In genomic region chr10:117013689-117014390, GRCm38 (mm10) we compare ENCODE assay signal across 8 mouse cellular contexts. TPM values are rescaled to one million over a fixed set of nuclear protein-coding genes. Genes with fewer than 3 reads are reported as not detected.
DNase-seq lines count a peak whose midpoint lies in the region; ATAC-seq and TF ChIP-seq lines count a peak whose summit lies in the region.

No protein-coding gene starts in this region.

- H3K9me3 ChIP-seq in kidney, embryonic 14.5 days (ENCODE audit: control insufficient read depth, low read length) = no peaks in the 10 kb centered on the region
- H3K9me3 ChIP-seq in hindbrain, embryonic 10.5 days = no peaks in the 10 kb centered on the region
- H3K9me3 ChIP-seq in liver, postnatal 0 days (ENCODE audit: low read length) = no peaks in the 10 kb centered on the region

- peaks cover 15% of the 10 kb centered on the region; the same call in 1 of the 2 replicates for H3K4me1 ChIP-seq in kidney, embryonic 14.5 days (ENCODE audit: control insufficient read depth, insufficient read depth, low read length)
- peaks cover 7% of the 10 kb centered on the region; the same call in 1 of the 2 replicates for H3K4me1 ChIP-seq in cortical plate, adult 2 months (ENCODE audit: control insufficient read depth, insufficient read depth, low read length)
- H3K4me1 ChIP-seq in hindbrain, embryonic 10.5 days (replicated peaks) = peaks cover 27% of the 10 kb centered on the region
- no peaks in the 10 kb centered on the region for H3K4me1 ChIP-seq in liver, postnatal 0 days (ENCODE audit: insufficient read depth)

- H3K4me3 ChIP-seq in kidney, embryonic 14.5 days (ENCODE audit: low read length) = no peak overlapping the region
- no peak overlapping the region for H3K4me3 ChIP-seq in cortical plate, adult 2 months (ENCODE audit: insufficient read depth, low read length)
- H3K4me3 ChIP-seq in hindbrain, embryonic 10.5 days = no peak overlapping the region
- no peak overlapping the region for H3K4me3 ChIP-seq in liver, postnatal 0 days (ENCODE audit: low read depth, low read length)

- H3K27me3 ChIP-seq in kidney, embryonic 14.5 days (ENCODE audit: control insufficient read depth, insufficient read depth, low read length) = no peaks in the 10 kb centered on the region
- H3K27me3 ChIP-seq in hindbrain, embryonic 10.5 days (ENCODE audit: insufficient read depth, poor library complexity, severe bottlenecking) = no peaks in the 10 kb centered on the region
- H3K27me3 ChIP-seq in liver, postnatal 0 days (ENCODE audit: insufficient read depth, low read length) = no peaks in the 10 kb centered on the region
- H3K27me3 ChIP-seq in splenic B cell, adult 2 months (ENCODE audit: control insufficient read depth, insufficient read depth, low read length, poor library complexity, severe bottlenecking) = no peaks in the 10 kb centered on the region; the same call in 1 of the 2 replicates

- no peak overlapping the region for H3K27ac ChIP-seq in kidney, embryonic 14.5 days (ENCODE audit: low read depth, low read length)
- H3K27ac ChIP-seq in cortical plate, adult 2 months (ENCODE audit: insufficient read depth, low read length) = no peak overlapping the region
- no peak overlapping the region for H3K27ac ChIP-seq in hindbrain, embryonic 10.5 days
- no peak overlapping the region for H3K27ac ChIP-seq in liver, postnatal 0 days (ENCODE audit: low read depth)

- DNase-seq in kidney, adult 18-20 months = no peak
- DNase-seq in hindbrain, embryonic 10.5 days (ENCODE audit: low spot score) = peak; percentile 46
- peak; percentile 24 for DNase-seq in liver, postnatal 0 days
- peak; percentile 26 for DNase-seq in splenic B cell, adult 2 months (ENCODE audit: low read depth, low spot score)
- no peak for DNase-seq in thymus, postnatal 10 days (ENCODE audit: low spot score in 2 of 2)
- DNase-seq in urinary bladder, postnatal 36 days (ENCODE audit: low spot score in 2 of 2) = no peak

- no peak for TF ChIP-seq EP300 in liver, postnatal 0 days (IDR thresholded peaks at IDR 0.05; ENCODE audit: low read depth)

- no peak overlapping the region for H3K9ac ChIP-seq in kidney, embryonic 14.5 days (ENCODE audit: low read depth, low read length)
- no peak overlapping the region for H3K9ac ChIP-seq in liver, postnatal 0 days (replicated peaks)

- 10% methylated on average over 12 of the region's 12 CpGs for WGBS in kidney, embryonic 14.5 days
- 36% methylated on average over 12 of the region's 12 CpGs for WGBS in hindbrain, embryonic 10.5 days
- WGBS in liver, postnatal 0 days (ENCODE audit: insufficient replicate concordance) = 36% methylated on average over 12 of the region's 12 CpGs

- H3K4me2 ChIP-seq in kidney, embryonic 14.5 days (replicated peaks; ENCODE audit: low read depth, low read length) = peak overlapping the region; percentile 18
- no peak overlapping the region for H3K4me2 ChIP-seq in liver, postnatal 0 days (ENCODE audit: low read depth, low read length)

- TF ChIP-seq POLR2A in cortical plate, adult 2 months (IDR thresholded peaks at IDR 0.05; ENCODE audit: extremely low read depth, insufficient read depth, low read length) = peak; percentile 63; the same call in 1 of the 2 replicates

- peak; percentile 85; the same call in 1 of the 2 replicates for ATAC-seq in kidney, embryonic 14.5 days (ENCODE audit: low FRiP score, low TSS enrichment)
- ATAC-seq in liver, postnatal 0 days = no peak

- H3K36me3 ChIP-seq in kidney, embryonic 14.5 days (ENCODE audit: control insufficient read depth, insufficient read depth, low read length) = no peaks in the 10 kb centered on the region
- no peaks in the 10 kb centered on the region for H3K36me3 ChIP-seq in hindbrain, embryonic 10.5 days
- no peaks in the 10 kb centered on the region for H3K36me3 ChIP-seq in liver, postnatal 0 days (replicated peaks; ENCODE audit: insufficient read depth, low read length)
- no peaks in the 10 kb centered on the region for H3K36me3 ChIP-seq in splenic B cell, adult 2 months (ENCODE audit: control insufficient read depth, insufficient read depth, low read length, poor library complexity, severe bottlenecking)

- no peak for TF ChIP-seq CTCF in cortical plate, adult 2 months (IDR thresholded peaks at IDR 0.05; ENCODE audit: extremely low read depth, insufficient read depth, low read length)
- no peak for TF ChIP-seq CTCF in liver, postnatal 0 days (IDR thresholded peaks at IDR 0.05; ENCODE audit: low read depth)

RNA-seq across cellular contexts. Expression of gene Best3, which starts 27.7 kb away (rescaled TPM):
- not detected in 2 replicates for polyA plus RNA-seq in kidney, embryonic 14.5 days (2014; fragmentation: Nextera tagmentation; extraction: Ambion mirVana)
- 0.04 and 0.34 TPM in 2 replicates for polyA plus RNA-seq in cortical plate, adult 2 months (2012; rRNA removed)
- 0.11 TPM in 1 of 2 replicates, not detected in the other for polyA plus RNA-seq in hindbrain, embryonic 10.5 days (2016; fragmentation: Nextera tagmentation; extraction: Ambion mirVana)
- polyA plus RNA-seq in liver, postnatal 0 days (2015; fragmentation: Nextera tagmentation; extraction: Ambion mirVana) = 0.08 TPM in 1 of 2 replicates, not detected in the other

RNA-seq across cellular contexts. Expression of gene Lrrc10, which starts 31.3 kb away (rescaled TPM):
- polyA plus RNA-seq in kidney, embryonic 14.5 days (2014; fragmentation: Nextera tagmentation; extraction: Ambion mirVana) = not detected in 2 replicates
- 0.19 and 0.32 TPM in 2 replicates for polyA plus RNA-seq in cortical plate, adult 2 months (2012; rRNA removed)
- polyA plus RNA-seq in hindbrain, embryonic 10.5 days (2016; fragmentation: Nextera tagmentation; extraction: Ambion mirVana) = not detected in 2 replicates
- polyA plus RNA-seq in liver, postnatal 0 days (2015; fragmentation: Nextera tagmentation; extraction: Ambion mirVana) = not detected in 2 replicates

RNA-seq across cellular contexts. Expression of gene Gm10271, which starts 41.4 kb away (rescaled TPM):
- polyA plus RNA-seq in kidney, embryonic 14.5 days (2014; fragmentation: Nextera tagmentation; extraction: Ambion mirVana) = not detected in 2 replicates
- polyA plus RNA-seq in cortical plate, adult 2 months (2012; rRNA removed) = not detected in 2 replicates
- polyA plus RNA-seq in hindbrain, embryonic 10.5 days (2016; fragmentation: Nextera tagmentation; extraction: Ambion mirVana) = not detected in 2 replicates
- polyA plus RNA-seq in liver, postnatal 0 days (2015; fragmentation: Nextera tagmentation; extraction: Ambion mirVana) = not detected in 2 replicates

RNA-seq across cellular contexts. Expression of gene Cct2, which starts 49.8 kb away (rescaled TPM):
- polyA plus RNA-seq in kidney, embryonic 14.5 days (2014; fragmentation: Nextera tagmentation; extraction: Ambion mirVana) = 305 and 310 TPM in 2 replicates
- 137 and 138 TPM in 2 replicates for polyA plus RNA-seq in cortical plate, adult 2 months (2012; rRNA removed)
- 264 and 323 TPM in 2 replicates for polyA plus RNA-seq in hindbrain, embryonic 10.5 days (2016; fragmentation: Nextera tagmentation; extraction: Ambion mirVana)
- polyA plus RNA-seq in liver, postnatal 0 days (2015; fragmentation: Nextera tagmentation; extraction: Ambion mirVana) = 101 and 105 TPM in 2 replicates

Comparison
In these comparisons a context has a peak if more than half of its experiments do, and no peak if none do; other contexts are left out.
1. DNase-seq: peak in hindbrain, embryonic 10.5 days (single experiment), liver, postnatal 0 days (single experiment) and splenic B cell, adult 2 months (single experiment); none in kidney, adult 18-20 months (single experiment), thymus, postnatal 10 days (0 of 2) and urinary bladder, postnatal 36 days (0 of 2).